Mouse (Mus musculus) thymus, adult 2 months (tissue): ENCODE data around the gene 1700092M07Rik.

Experiments
- CTCF ChIP-seq: fragments of 200-500 bp; IDR thresholded peaks from 2 replicates; pipeline ENCODE4 v1.5.1; 2012; ENCODE audit warnings: mild to moderate bottlenecking, control low read depth, low read length, moderate library complexity, borderline replicate concordance; ENCODE audit not compliant: control insufficient read depth, poor library complexity, insufficient read depth; ENCODE audit errors: extremely low read depth
- POLR2A ChIP-seq: fragments of 200-500 bp; IDR thresholded peaks from 2 replicates; pipeline ENCODE4 v1.6.1; 2012; ENCODE audit warnings: mild to moderate bottlenecking, low read length, control low read depth, moderate library complexity; ENCODE audit not compliant: control insufficient read depth, poor library complexity, insufficient read depth; ENCODE audit errors: extremely low read depth

- TF ChIP-seq CTCF = no peak
- no peak for TF ChIP-seq POLR2A
Measured at GRCm38 (mm10) chr19:8708954-8709353, 31.6 kb upstream of the 1700092M07Rik start.
